Mouse (Mus musculus) frontal cortex, adult 2 months (tissue): Measurements from ENCODE around the gene Olfr490. TPM values are rescaled to one million over a fixed set of nuclear protein-coding genes. Genes with fewer than 3 reads are reported as not detected.

Experiments used
- DNase-seq, 2 experiments: peaks; one replicate each; pipeline ENCODE4 v3.0.0; 2022; ENCODE audit warnings: low spot score in 1 of 2; ENCODE audit errors: extremely low spot score in 1 of 2
- polyA plus RNA-seq: library from polyadenylated mRNA; depleted of rRNA; stranded (reverse); fragments of >200 nt; gene quantifications from 2 replicates; pipeline ENCODE4 v1.2.3, GENCODE M21; 2012; rRNA removed

Olfr490 gene
- not detected in 2 replicates for polyA plus RNA-seq

DNA sequence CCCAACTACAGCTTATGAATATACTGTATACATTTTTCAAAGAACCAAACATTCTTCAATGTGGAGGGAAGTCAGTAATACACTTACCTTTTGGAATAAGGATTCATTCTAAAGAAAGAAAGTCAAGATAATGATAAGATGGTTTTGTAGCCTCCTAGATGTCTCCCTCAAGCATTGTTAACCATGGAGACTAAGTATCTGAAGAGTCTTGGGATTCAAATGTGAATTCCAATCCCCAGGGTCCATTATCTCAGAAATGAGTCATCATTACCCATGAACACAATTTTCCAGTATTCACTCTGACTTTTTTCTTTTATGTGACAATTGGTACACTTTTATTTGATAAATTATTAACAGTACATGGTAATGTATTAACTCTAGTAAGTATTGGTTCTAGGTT is at the start of gene Olfr490:
Gene Olfr490 (minus strand): TSS at position 101 of the 400 bp plus-strand sequence.
- no peak for DNase-seq

DNA sequence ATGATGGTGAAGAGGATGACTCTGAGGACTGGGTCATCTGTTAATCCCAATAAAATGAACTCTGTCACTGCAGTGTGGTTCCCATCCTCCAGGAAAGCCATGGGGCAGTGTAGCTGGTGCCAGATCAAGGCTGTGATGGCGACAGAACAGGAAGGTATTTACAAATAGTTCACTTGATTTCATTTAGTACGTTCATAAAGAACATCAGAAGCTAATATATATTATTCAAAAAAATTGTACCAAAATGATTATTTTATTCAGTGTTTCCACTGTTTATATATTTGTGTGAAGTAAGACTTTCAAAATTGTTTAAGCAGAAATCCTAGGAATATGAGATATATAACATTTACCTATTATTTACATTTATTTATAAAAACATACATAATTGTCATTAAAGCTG is 34.8 kb upstream of the Olfr490 start, which contains the start of gene Olfr492:
Gene Olfr492 (minus strand): TSS at position 101 of the 400 bp plus-strand sequence.
- DNase-seq: no peak

DNA sequence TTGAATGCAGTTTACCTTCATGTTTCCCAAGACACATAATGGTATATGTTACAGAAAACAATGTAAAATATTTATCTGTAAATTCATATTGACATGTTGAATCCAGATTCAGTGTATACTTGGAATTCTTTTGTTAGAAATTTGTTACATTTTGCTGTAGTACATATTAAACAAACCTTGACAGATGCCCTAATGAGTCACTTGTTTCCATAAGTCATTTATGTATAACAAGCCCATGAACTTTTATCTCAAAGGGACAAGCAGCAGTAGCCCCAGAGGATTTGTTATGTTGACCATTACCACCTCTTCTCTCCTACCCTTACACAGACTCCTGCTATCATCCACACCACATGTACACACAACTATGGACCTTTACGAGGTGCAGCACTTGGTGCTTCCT is 24.4 kb upstream of the Olfr490 start, which contains the start of gene Olfr491:
Gene Olfr491 (plus strand): TSS at position 301 of the 400 bp plus-strand sequence.
- no peak for DNase-seq

DNA sequence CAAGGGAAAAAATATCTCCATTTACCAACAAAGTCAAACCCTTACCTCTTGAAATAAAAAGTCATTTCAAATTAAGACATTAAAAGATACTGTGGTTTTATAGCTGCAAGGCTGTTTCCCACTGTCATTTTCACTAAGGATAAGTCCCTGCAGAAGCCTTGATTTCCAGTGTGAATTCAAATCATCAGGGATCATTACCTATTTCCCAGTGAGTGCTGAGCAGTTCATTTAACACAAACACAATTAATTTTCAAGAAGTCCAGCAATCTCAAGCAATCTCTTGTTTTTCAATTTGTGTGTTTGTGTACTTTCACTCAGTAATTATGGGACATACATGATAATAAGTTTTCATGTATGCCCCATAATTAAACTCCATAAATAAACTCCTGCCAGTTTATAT is 30.5 kb downstream of the Olfr490 start, which contains the start of gene Olfr488:
Gene Olfr488 (minus strand): TSS at position 101 of the 400 bp plus-strand sequence.
- DNase-seq: no peak

Other genes starting within 250 kb of the Olfr490 start
- not detected in 2 replicates for gene Olfr479, start 238.2 kb downstream of the Olfr490 start, polyA plus RNA-seq
- not detected in 2 replicates for gene Olfr480, start 221.6 kb downstream of the Olfr490 start, polyA plus RNA-seq
- not detected in 2 replicates for gene Olfr481, start 209.1 kb downstream of the Olfr490 start, polyA plus RNA-seq
- gene Olfr482, start 191.3 kb downstream of the Olfr490 start, polyA plus RNA-seq: 0.04 TPM in 1 of 2 replicates, not detected in the other
- not detected in 2 replicates for gene Olfr483, start 188.1 kb downstream of the Olfr490 start, polyA plus RNA-seq
- gene Olfr484, start 161.5 kb downstream of the Olfr490 start, polyA plus RNA-seq: not detected in 2 replicates
- gene Olfr485, start 129.1 kb downstream of the Olfr490 start, polyA plus RNA-seq: not detected in 2 replicates
- gene Olfr486, start 116.2 kb downstream of the Olfr490 start, polyA plus RNA-seq: not detected in 2 replicates
- gene Olfr487, start 74.3 kb downstream of the Olfr490 start, polyA plus RNA-seq: not detected in 2 replicates
- gene Olfr488, start 30.6 kb downstream of the Olfr490 start, polyA plus RNA-seq: not detected in 2 replicates
- gene Olfr491, start 24.5 kb upstream of the Olfr490 start, polyA plus RNA-seq: not detected in 2 replicates
- not detected in 2 replicates for gene Olfr492, start 34.7 kb upstream of the Olfr490 start, polyA plus RNA-seq
- not detected in 2 replicates for gene Olfr493, start 58.0 kb upstream of the Olfr490 start, polyA plus RNA-seq
- not detected in 2 replicates for gene Olfr494, start 76.4 kb upstream of the Olfr490 start, polyA plus RNA-seq
- not detected in 2 replicates for gene Olfr495, start 104.2 kb upstream of the Olfr490 start, polyA plus RNA-seq
- gene Olfr497, start 131.5 kb upstream of the Olfr490 start, polyA plus RNA-seq: not detected in 2 replicates
- not detected in 2 replicates for gene Olfr498, start 176.4 kb upstream of the Olfr490 start, polyA plus RNA-seq
- 0.13 TPM in 1 of 2 replicates, not detected in the other for gene Olfr502, start 236.1 kb upstream of the Olfr490 start, polyA plus RNA-seq